Mouse (Mus musculus): ENCODE measurements around the gene Tmpo.

Tmpo gene

DNA sequence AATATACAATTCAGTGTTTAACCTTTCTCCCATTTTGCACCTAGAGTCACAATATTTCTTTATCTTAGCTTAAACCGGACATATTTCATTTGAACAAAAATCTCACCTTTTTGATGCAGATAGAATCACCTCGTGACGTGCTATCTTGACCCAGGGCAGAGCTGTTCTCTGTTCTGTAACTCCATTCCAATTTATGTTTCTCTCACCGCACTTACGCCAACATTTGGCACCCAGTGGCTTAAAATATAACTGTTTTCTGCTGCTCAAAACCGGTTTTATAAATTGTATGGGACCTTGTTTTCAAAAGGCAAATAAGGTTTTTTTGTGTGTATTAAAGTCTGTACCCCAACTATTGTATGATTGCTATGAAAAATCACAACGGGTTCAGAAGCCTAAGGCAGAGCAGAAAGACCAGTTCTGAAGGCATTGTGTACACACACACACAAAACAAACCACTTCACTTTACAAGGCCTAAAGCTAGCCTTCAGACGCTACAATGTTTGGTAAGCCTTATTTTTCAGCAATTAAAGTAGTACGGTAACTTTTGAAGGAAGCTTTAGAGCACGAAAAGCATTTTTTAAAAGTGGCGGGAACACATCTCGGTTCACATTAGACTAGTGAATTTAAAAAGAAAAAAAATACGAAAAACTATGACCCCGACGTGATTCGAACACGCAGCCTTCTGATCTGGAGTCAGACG, at the start of gene Tmpo:
Gene Tmpo, minus strand, starts transcription at position 555 of the 700 bp plus-strand sequence.
- 9% methylated on average over 18 of the region's 18 CpGs for WGBS

DNA sequence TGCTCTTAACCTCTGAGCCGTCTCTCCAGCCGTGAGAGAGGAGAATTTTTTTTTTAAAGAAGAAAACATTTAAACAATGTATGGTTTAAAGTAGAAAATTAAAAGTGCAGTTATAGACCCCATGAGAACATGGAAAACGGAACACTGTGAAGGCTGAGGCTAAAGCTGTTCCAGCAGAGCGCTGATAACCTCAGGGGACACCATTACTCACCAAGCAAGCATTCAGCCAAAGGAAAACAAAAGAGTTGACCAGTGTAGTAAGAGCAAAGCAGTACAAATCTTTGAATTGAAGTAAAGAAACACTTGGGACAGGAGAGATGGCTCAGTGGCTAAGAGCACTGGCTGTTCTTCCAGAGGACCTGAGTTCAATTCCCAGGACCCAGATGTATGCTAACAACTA, 49.3 kb upstream of the Tmpo start:
- 78% methylated on average over 4 of the region's 4 CpGs for WGBS

DNA sequence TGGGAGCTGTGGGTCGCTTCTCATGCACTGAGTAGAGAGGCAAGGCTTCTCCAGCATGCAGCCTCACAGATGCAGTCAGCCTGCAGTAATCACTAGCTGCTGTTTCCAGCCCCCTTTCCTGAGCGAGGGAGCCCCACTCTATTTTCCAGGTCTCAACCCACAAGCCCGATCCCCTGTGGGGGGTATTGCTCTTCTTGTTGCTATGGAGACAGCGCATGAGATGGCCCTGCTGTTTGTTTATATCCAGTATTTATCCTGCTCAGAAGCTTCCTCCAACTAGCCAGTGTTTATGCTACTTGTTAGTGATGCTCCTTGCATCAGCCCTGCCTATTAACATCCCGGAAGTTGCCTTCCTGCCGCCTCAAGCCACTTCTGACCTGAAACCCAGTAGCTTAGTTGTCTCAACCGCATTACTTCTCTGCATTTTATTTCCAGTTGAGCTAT, 48.4 kb upstream of the Tmpo start:
- 19% methylated on average over 7 of the region's 7 CpGs for WGBS

DNA sequence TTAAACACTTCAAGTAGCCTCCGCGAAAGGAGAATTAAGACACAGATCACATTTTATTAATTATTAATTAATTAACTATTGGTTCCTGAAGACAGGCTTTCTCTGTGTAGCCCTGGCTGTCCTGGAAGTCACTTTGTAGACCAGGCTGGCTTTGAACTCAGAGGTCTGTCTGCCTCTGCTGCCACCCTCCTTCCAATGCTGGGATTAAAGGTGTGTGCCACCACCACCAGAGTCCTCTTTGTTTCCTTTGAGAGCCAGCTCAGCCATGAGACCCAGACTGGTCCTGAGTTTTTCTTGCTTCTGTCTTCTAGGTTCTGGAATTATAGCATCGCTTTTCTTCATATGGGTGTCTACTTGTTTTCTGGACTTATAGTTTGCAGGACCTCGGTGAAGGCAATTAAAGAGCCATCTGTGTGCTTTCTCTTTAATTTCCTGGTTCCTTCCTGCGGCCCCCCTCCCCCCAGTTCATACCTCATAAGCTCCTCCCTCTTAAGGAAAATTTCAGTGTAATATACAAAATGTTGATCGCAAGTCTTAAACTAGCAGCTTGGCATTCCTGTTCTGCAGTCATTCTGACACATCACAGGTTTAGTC, 47.9 kb upstream of the Tmpo start:
- WGBS, result 49% methylated on average over 6 of the region's 6 CpGs

DNA sequence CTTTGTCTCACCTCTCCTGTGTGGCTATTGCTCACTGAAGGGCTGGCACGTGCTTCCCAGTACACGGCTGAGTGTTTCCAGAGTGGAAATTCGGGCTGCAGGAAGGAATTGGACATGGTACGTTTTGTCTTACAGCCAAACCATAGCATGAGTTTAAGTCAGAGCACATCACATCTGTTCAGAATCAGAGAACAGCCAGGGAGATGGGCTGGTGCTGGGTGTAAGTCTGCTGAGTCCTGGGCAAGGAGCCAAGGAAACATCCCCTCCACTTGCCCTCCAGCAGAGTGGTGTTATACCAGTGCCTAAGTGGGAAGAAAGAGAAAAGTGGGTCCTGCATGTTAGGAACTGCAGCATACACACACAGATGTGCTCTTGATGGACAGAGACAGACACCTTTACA, 45.9 kb upstream of the Tmpo start:
- WGBS, result 77% methylated on average over 4 of the region's 4 CpGs

DNA sequence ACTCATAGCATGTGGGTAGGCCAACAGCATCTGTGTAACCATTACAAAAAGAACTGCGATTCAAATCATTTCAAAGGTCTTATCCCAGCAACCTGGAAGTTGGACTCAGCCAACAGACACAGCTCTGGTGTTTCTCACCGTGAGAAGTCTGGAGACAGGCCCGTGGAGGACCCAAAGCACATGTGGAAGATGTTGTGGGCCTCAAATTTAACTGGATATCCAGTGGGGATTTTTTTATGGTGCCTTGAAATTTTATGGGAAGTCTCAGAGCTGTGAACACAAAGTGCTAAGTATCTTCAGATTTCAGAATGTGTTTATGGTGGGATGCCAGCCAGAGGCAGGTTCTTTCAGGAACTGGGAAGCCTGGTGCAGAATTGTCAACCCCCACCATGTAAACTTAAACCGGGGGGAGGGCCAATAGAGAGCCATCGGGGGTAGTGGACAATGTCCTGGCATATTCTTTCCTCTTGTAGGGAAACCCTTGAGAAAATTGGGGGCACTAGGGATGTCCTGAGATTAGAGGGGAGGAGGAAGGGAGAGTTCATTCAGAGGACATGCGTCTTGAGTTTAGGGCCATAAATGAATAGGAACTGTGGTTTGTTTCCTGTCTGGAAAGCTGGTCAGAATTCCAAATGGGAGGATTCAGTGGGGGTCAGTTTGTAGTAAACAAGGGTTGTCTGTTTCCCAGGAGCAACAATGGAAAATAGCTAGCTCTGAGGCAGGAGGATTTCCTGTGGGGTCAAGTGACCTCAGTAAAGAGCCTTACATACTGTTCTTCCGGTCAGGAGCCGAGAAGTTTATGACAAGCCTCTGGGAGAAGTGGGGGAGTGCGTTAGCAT, 41.5 kb upstream of the Tmpo start:
- WGBS, result 59% methylated on average over 9 of the region's 9 CpGs

DNA sequence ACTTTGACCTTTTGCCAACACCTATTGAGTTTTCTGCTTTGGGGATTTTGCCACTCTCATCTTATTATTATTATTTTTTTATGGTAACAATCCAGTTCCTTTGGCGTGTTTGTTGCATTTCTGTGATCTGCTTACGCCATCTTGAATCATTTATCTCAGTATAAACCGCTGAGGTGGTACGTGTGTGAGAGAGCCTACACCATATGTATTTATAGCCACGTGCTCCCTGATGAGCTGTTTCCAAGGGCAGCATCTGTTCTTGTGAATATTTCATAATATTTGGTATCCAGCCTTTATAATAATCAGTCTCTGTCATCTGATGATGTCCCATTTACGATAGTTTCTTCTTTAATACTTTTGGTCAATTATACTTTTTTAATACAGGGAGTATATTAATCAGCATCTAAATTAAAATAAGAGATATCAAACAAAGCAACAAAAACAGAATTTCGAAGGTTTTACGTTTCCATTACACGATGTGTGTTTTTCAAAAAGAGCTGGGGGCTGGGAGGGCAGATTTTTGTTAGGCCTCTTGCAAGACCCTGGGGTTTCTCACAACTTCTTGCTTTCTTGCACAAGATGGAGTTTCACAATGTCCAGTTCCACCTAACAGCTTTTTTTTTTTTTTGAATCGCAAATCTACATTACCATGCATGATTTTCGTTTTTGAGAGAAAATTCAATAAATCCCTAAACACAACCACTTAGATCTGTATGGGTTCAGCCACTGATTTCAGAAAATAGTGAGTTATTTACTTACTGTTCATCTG, 28.0 kb upstream of the Tmpo start:
- WGBS, result 84% methylated on average over 11 of the region's 11 CpGs

DNA sequence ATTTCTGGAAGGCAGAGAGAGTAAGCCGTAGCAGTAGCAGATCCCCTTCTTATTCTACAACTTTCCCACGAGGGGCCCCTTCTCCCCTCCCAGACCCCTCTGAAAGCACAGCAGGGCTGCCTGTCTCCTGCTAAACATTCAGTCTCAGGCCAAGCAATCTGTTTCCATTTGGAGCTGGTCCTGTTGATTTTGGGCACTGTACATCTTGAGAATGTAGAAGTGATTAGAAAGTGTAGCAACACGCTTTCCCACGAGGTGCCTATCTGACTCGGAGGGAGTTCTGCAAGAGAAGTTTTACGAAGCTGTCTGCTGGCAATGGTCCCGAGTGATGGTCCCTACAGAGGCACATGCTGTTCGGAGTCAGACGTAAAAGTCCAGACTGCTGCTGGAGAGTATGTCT, 27.3 kb upstream of the Tmpo start:
- WGBS, result 62% methylated on average over 9 of the region's 9 CpGs

DNA sequence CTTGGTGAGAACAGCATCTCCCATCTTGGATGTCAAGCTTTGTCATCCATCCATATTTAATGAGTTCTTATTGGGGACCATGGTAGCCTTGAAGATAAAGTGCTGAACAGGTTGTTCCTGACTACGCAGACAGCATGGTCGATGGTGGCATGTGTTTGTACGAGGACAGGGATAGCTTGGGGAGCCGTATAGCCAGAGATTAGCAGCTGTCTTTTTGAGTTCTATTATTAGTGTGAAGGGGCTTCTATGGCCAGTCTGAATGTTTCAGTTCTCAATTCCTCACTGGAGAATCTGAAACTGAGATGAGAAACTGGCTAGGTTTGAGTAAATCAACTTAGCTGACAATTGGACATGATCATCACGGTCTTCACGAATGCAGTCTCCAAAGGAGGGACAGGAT, 24.5 kb upstream of the Tmpo start:
- 91% methylated on average over 6 of the region's 6 CpGs for WGBS

DNA sequence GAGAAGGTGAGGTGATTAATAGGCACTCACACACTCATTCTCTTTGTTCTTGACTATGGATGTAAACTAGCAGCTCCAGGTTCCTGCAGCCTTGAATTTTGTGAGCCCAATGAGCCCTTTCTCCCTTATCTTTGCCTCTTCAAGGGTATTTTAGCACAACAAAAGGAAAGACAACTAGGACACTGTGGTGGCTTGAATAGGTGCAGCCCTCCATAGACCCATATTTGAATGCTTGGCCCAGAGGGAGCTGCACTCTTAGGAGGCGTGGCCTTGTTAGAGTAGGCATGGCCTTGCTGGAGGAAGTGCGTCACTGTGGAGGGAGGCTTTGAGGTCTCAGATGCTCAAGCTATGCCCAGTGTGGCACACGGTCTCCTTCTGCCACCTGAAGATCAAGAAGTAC, 19.5 kb upstream of the Tmpo start:
- 97% methylated on average over 3 of the region's 3 CpGs for WGBS

DNA sequence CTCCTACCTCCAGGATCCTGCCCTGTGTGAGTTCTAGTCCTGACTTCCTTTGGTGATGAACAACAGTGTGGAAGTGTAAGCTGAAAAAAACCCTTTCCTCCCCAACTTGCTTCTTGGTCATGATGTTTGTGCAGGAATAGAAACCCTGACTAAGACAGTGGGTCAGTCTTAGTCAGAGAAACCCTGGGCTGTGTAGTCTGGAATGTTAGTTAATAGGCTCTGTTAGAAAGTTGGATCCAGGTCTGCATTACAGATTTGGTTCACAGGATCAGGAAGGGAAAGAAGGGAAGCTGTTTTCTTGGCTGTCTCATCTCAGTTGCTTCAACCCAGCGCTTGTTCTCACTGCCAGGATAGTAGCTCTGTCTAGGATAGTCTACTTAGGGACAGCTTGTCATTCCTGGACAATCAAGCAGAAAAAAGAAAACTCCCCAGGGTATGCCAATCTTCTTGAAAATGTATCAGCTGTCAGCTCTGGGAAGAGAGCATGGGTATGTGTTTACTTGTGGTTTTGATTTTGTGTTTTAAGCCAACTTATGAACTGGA, 18.2 kb upstream of the Tmpo start:
- 76% methylated on average over 1 of the region's 1 CpGs for WGBS

DNA sequence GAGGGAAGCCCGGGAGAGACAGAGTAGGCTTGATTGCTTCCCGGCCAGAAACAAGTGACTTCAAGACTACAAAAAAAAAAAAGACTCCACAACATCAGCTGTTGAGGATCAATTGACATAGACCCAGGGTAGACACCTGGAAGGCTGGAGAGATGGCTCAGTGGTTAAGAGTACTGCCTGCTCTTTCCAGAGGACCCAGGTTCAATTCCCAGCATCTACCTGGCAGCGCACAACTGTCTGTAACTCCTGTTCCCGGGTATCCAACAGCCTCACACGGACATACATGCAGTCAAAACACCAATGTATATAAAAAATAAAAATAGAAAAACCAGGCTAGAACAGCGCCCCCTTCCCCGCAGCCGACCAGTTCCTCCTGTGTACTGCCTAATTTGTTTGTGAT, 16.6 kb upstream of the Tmpo start:
- WGBS, result 95% methylated on average over 8 of the region's 8 CpGs

DNA sequence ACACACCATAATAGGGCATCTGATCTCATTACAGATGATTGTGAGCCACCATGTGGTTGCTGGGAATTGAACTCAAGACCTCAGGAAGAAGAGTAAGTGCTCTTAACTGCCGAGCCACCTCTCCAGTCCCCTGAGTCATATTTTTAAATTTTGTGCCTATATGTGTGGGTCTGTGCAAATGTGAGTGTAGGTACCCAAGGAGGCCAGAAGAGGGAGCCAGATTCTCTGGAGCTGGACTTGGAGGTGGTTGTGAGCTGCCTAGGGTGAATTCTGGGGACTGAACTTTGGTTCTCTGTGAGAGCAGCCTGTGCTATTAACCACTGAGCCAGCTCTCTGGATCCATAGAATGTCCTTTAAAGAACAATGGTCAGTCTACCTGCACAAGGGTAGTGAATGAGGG, 15.7 kb upstream of the Tmpo start:
- 94% methylated on average over 1 of the region's 1 CpGs for whole genome bisulfite sequencing

DNA sequence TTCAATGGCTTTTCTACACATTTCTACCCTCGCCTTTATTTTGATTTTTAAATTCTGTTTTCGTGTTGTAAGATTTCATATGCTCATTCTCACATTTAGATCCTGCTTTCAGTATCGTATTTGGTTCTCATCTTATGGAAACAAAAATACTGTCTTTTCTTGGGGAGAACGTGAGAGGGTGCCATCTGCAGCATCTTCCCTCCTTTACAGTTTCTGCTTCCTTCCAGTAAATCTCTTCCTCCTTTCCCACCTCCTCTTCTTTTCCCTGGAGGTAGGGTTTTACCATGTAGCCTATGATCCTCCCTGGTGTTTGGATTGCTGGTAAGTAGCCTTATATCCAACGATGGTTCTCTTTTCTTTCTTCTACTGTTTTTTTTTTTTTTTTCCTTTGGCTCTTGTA, 14.6 kb upstream of the Tmpo start:
- whole genome bisulfite sequencing, result 45% methylated on average over 5 of the region's 5 CpGs

DNA sequence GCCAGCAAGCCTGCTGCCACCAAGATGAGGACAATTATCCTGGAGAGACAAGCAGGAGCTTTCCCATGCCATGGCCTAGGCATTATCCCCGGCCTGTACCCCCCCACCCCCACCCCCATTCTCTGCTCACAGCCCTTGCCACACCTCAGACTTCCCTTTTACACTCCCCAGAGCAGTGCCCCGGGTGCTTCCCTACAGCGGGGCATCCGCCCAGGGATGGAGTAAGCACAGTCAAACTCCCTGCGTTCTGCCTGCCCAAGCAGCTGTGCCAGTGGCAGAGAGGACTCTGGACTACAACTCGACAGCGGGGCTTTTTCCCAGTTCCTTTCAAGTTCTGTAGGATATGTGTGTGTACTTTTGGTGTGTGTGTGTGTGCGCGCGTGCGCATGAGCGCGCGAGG, 14.0 kb upstream of the Tmpo start:
- 79% methylated on average over 14 of the region's 14 CpGs for WGBS

DNA sequence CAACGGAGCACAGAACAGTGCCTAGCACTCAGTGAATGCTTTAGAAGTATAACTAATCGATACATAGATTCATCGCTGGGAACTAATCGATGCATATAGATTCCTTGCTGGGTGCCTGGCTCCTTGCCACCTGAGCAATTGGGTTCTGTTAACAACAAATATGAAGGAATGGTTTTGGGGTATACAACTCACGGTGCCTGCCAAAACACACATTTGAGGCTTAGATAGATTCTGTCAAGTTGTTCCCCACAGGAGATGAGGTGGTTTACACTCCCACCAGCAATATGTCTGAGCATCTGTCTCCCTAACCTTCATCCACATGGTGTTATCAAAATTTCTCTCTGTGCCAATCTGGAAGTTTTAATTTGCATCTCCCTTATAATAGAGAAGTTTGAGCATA, 10.7 kb upstream of the Tmpo start:
- WGBS, result 55% methylated on average over 5 of the region's 5 CpGs

DNA sequence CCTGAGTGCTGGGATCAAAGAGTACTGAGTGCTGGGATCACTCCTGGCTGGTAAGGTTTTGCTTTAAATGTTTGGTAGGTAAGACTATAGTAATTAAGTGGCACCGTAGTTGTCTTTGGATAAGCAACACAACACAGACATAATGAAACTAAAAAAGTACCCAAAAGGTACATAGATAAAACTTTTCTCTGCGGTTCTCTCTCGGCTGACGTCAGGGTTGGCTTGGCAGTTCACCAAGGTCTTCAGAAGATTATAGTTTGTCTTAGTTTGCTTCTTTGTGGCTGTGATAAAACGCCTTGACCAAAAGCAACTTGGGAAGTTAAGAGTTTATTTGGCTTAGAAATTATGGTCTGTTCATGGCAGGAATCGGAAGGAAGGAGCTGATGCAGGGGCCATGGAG, 8.4 kb upstream of the Tmpo start:
- WGBS, result 92% methylated on average over 6 of the region's 6 CpGs

DNA sequence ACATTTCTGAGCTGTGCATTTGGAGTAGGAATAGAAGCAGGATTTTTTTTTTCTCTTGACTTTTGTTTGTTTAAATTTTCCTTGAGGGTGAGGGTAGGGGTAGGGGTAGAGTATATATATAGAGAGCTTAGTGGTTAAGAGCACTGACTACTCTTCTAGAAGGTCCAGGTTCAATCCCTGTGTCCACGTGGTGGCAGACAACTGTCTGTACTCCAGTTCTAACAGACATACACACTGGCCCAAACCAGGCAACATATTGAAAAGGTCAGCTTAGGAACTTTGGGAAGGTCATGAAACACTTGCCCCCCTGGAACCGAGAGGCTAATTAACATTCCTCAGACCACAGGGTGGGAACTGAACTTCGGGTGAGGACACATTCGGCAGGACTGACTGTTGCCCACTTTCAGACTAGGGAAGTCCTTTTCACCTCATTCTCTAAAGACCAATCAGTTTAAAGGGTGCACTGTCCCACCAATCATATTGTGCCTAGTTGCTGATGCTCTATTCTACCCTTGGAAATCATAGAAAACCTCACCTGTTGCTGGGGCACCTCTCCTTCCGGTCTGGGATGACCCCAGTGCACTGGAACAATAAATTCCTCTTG, 7.7 kb upstream of the Tmpo start:
- 85% methylated on average over 5 of the region's 5 CpGs for WGBS

DNA sequence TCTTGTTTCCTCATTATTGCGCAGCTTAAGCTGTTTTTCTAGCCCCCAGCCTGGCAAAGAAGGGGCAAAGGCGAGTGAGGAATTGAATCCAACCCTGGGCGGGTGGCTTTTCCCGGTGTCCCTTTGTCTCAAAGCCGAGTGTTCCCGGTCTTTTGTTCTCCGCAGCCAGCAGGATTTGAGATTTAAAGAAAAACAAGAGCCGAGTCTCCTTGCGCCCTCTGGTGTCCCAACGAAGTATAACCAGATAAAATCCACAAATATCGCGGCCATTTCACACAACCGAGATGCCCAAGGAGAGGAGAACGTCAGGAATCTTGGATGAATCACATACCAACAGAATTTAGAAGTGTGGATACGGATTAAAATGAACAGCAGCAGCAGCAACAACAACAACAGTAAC, 6.8 kb upstream of the Tmpo start:
- WGBS, result under 1% methylated on average over 15 of the region's 15 CpGs

DNA sequence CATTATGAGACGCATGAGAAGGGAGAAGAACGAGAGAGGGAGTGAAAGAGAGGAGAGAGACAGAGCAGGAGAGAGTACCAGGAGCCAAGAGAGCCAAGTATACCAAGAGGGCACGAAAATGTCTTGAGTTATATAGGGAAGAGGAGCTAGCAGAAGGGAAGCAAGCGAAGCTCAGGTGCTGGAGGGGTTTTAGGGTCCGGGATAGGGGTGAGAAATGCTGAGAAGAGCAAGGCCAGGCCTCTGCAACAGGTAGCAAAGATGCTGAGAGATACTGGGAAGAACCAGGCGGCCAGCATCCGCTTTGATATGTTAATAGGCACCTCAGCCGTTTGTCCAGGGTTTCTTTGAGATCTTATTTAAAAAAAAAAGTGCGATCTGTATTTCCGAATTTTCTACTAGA, 6.2 kb upstream of the Tmpo start:
- 12% methylated on average over 10 of the region's 10 CpGs for WGBS

DNA sequence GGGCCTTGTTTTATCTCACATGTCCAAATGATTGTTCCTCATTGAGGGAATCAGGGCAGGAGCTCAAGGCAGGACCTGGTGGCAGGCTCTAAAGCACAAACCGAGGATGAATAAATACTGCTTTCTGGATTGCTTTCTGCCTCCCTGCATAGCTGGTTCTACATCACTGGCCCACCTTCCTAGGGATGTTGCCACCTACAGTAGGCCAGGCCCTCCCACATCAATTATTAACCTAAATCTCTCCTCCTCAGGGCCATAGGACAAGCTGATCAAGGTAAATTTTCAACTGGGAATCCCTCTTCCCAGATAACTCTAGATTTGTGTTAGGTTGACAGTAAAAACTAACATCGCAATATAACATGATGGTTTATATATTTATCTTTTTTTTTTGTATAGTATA, 4.6 kb upstream of the Tmpo start:
- WGBS, result 96% methylated on average over 2 of the region's 2 CpGs

Data from cerebral cortex, adult 2 months (tissue).